Mouse (Mus musculus): ENCODE results near the gene Ap1m1.

The Ap1m1 gene

DNA sequence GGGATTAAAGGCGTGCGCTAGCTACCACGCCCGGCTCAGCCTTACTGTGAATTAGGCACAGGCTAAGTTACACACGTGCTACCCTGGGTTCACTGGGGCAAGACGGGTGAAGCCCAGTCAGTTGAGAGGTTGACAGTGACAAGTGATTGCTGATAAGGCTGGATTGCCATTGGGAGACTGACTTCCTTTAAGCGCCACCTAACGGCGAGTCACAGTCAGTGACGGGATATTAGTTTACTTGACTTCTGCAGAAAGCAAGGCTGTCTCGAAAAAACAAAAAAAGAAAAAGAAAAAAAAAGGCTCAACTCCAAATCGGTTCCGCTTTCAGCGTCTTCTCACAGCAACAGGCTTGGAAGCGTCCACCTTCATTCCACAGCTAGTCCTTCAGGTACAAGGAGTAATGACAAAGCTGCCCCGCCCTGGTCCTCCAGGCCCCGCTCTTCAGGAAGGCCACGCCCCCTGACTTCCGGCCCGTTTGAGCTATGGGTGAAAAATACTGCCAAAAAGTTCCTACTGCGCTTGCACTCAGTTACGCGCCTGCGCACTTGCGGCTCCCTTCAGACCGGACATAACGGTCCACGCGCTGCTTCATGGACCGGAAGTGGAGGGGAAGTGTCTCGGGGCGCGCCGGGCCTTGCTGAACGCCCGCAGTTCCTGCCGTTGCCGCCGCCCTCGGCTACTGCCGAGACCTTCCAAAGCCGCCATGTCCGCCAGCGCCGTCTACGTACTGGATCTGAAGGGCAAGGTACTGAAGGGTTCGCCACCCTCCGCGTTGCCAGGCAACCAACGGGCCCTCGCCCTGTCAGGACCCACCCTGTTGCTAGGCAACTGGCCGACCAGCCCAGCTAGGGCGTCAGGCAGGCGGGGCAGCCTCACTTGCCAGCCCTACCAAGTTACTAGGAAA is at the start of gene Ap1m1:
Gene Ap1m1 (plus strand): TSS at position 520 of the 904 bp plus-strand sequence.
- peak; percentile 99 for DNase-seq

DNA sequence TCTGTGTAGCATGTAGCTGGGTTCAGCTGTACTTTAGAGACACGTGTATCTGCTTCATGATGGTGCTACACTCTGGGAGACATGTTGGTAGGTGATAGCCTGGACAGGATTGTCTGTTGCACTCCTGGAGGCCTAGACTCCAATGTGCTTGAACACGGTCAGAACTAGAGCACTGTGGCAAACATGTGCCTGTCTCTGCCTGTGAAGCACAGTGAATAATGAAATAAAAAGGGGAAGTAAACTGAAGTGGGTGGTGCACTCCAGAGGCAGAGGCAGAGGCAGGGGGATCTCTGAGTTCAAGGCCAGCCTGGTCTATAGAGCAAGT is 49.6 kb upstream of the Ap1m1 start:
- no peak for DNase-seq

DNA sequence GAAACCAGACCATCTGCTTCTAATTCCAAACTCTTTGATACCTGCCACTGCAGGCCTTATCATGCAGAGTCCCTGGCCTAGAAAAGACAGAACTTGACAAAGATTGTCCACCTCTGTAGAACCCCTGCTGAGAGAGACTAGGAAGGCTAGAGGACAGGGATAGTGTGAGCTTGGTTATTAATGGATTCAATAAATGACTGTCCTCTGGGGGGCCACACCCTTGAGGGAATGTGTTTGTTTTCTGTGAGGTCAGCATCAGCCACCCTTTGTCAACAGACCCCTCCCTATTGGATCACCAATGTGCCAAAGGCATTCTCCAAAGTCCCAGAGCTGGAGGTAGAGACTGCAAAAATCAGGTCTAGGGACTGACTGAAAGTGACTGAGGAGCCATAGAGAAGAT is 47.8 kb upstream of the Ap1m1 start:
- no peak for DNase-seq

DNA sequence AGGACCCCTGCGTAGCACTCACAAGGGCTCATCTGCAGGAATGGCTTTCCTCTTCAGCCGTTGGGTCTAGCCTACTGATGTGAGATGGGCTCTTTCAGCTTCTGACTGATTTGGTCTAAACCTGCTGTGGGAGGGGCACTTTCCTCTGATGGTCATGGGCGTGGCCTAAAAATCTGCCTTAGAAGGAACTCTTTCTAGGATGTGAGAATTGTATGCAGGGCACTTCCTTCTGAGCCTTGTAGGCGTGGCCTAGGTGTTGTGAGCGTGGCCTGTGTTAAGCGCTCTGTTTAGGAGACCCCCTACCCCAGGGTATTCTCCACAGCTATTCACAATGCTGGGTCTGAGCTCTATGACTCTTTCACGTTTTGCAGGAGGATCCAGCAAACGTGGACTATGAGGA is 41.8 kb upstream of the Ap1m1 start:
- no peak for DNase-seq

DNA sequence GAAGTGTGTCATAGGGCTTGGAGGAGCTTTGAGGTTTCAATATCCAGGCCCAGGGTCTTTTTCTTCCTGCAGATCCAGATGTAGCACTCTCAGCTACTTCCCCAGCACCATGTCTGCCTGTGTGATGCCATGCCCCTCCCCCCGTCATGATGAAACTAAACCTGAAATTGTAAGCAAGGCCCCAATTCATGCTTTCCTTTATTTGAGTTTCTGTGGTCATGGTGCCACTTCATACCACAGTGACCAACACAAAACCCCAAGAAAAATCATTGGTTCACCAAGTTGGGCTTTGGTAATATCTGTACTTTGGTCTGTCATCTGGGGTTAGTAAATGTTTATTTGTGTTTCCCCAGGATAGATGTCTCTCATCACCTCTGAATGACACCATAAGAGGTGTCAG is 31.2 kb upstream of the Ap1m1 start:
- DNase-seq: no peak

DNA sequence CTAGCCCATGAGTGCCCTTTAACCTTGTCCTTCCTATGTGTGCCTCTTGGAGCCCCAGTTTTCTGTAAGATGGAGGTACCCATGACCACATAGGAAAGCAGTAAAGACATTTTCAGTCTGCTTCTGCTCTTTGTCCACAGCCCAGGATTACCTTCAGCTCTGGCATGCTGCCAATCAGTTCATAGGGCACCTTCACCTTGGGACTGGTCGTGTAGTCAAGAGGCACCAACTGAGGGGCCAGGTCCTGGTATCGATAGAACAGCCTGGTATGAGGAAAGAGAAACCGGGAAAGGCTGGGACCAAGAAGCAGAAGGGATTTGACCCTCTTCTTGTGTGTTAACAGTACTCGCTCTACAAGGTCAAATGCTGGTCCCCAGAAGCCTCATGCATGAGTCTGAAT is 29.6 kb upstream of the Ap1m1 start:
- DNase-seq: peak; percentile 27

DNA sequence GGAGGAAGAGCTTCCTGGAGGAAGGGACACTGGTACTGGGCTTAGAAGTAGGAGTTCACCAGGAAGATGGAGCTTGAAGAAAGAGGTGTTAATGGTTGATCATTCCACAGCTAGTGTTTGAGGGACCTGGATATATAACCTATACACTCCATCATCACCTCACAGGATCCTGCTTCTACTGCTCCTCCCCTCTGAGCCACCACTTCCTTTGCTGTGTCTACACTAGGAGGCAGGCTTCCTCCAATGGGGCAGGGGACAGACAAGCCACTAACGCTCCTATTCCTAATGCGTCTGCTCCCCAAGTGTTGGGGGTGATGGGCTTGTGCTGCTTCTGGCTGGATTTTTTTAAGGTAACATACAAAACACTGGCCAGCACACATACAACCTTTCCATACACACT is 29.1 kb upstream of the Ap1m1 start:
- DNase-seq: no peak

DNA sequence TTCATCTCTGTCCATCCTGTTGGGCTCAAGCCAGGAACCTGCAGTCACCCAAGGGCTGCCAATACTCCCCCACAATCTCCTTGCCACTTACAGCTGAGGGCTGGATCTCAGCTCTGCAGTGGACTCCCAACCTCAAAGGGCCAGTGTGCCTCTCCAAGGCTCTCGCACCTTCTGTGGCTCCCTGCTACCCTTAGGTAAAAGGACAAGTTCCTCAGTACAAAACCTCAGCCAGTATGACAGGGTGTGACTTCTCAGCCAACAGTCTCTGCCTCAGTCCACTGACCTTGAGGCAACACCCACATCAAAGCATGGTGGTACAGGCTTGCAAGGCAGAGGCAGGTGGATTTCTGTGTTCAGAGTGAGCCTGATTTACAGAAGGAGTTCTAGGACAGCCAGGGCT is 28.0 kb upstream of the Ap1m1 start:
- DNase-seq: no peak

DNA sequence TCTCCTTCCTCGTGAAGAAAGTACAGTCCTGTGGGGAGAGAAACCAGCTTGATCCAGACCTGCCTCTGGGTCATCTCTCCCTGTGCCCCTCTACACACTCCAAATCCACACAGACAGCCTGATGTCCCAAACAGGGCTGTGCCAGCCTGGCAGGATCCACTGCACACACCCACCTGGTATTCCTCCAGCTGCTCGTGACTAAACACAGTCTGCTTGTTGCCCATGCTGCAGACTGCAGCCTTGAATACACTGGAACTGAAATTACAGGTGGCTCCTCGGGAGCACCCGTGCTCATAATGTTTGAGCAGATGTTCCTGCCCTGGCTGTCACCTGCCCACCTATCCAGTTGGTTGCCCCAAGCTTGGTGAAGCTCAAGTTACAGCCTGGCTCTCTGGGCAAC is 27.1 kb upstream of the Ap1m1 start, which contains the start of gene Cib3:
Gene Cib3 (minus strand): TSS at position 87 of the 400 bp plus-strand sequence.
- no peak for DNase-seq

DNA sequence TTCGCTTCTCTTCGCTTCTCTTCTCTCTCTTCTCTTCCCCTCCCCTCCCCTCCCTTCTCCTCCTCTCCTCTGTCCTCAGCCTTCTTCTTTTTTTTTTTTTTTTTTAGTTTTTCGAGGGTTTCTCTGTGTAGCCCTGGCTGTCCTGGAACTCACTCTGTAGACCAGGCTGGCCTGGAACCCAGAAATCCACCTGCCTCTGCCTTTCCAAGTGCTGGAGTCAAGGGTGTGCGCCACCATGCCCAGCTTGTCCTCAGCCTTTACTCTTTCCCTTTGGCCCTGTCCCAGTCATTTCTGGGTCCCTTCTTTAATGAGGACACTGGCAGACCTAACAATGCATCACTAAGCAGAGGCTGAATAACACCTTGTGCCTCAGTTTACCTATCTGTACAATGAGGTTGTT is 26.3 kb upstream of the Ap1m1 start, which contains the start of gene Gm11034:
Gene Gm11034 (minus strand): TSS at position 101 of the 400 bp plus-strand sequence.
- DNase-seq: no peak

DNA sequence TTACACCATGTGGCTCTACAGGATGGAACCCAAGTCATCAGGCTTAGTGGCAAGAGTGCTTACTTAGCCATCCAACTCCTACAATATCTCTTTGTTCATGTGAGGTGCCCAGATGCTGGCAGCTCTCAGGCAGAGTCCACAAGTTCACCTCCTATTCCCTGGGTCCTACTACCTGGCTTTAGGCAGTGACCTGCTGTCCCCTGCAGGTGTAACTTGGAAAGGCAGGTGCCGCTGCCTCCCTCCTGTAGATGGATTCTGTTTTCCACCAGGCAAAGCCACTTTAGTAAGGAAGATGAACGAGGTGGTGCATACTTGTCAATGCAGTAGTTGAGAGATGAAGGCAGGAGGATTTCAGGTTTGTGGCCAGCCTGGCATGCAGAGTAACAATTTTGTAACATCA is 24.8 kb upstream of the Ap1m1 start:
- DNase-seq: peak; percentile 65

DNA sequence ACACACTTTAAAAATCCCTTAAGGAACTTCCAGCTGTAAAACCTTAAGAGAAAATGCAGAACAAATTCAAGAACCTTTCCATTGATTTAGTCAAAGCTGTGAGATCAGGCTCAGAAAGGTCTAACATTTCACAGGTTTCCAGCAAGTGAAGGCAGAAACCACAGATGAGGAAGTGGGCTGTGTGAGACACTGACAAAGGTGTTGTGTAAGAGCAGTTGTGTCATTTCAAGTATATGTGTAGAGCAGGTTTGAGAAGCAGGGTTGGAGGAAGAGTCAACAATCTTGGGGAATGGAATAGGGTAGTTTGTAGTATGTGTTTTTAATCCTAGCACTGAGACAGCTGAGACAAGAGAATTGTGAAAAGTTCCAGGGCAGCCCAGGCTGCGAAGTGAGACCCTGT is 23.9 kb upstream of the Ap1m1 start:
- no peak for DNase-seq

DNA sequence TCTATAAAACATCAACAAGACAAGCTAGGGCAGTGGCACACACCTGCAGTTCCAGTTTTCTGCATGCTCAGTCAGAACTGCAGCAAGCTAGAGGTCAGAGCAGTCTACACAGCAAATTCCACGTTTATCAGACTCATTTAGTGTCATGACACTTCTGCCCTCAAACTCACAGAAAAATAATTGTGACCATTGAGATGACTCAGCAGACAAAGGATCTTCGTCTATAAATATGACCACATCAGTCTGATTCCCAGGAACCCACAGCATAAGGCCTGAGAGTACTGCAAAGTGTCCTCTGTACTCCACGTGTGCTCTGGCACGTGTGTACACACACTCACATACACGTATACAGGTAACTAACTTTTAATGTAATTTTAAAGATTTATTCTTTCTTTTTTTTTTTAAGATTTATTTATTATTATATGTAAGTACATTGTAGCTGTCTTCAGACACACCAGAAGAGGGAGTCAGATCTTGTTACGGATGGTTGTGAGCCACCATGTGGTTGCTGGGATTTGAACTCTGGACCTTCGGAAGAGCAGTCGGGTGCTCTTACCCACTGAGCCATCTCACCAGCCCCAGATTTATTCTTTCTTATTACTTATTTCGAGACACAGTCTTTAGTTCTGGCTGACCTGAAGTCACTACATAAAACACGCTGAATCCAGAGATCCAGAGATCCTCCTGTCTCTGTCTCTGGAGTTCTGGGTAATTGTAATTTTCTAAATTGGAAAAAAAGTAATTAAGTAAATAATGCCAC is 20.9 kb upstream of the Ap1m1 start:
- DNase-seq: no peak

DNA sequence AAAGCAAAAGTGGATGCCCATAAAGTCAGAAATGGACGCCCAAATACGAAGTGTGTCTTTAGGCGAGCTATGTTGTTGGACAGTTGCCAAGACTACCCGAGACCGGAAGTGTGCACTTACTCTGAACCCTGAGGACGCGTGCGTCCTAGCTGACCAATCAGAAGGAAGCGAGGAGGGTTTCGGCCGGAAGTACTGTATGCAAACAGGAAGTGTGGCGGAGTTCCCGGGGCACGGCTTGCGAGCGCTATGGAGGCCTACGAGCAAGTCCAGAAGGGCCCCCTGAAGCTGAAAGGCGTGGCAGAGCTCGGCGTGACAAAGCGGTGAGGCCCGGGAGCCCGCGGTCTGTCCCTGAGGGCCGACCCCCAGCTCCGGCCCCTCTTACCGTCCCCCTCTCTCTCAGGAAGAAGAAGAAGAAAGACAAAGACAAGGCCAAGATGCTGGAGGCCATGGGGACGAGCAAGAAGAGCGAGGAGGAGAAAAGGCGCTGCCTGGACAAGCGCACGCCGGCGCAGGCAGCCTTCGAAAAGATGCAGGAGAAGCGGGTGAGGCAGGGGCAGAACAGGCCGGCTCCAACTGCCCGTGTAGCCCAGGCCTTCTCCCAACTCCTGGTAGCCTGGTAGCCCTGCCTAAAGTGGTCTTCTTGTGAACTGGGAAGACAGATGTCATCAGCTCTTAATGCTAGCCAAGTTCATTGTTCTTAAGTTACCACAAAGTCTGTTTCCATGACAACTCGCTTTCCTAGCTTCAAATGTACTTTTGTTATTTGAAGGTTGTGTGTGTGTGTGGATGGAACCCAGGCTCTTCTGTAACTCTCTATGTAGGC is 20.1 kb upstream of the Ap1m1 start, which contains the start of gene Fam32a:
Gene Fam32a (plus strand): TSS at position 190 of the 823 bp plus-strand sequence.
- DNase-seq: peak; percentile 95

DNA sequence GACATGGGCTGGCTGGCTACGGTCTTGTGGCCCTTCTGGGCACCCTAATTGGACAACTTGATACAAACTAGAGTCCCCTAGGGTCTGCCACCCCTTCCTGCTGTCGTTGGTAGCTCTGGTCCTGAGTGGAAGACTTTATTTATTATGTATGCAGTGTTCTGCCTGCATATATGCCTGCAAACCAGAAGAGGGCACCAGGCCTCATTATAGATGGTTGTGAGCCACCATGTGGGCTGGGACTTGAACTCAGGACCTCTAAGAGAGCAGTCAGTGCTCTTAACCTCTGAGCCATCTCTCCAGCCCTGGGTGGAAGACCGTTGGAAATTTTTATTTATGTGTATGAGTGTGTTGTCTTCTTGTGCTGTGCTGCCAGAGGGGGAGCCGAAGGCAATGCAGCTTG is 19.1 kb upstream of the Ap1m1 start:
- no peak for DNase-seq

DNA sequence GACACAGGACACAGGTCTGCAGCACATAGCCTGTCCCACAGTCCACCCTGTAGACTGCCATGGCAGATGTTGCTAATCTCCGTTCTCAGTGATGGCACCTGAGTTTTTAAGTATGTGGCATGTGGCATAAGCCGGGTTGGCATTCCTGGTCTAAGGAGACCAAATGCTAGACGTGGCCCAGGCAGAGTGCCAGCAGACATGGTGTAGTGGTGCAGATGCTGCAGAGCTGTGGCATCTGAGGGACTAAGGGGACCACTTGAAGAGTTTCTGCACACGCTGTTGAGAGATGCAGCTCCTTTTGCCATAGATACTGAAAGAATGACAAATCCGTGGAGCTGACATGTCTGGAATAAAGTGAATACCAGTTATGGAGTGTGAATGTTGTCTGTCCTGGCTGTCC is 17.2 kb upstream of the Ap1m1 start:
- no peak for DNase-seq

DNA sequence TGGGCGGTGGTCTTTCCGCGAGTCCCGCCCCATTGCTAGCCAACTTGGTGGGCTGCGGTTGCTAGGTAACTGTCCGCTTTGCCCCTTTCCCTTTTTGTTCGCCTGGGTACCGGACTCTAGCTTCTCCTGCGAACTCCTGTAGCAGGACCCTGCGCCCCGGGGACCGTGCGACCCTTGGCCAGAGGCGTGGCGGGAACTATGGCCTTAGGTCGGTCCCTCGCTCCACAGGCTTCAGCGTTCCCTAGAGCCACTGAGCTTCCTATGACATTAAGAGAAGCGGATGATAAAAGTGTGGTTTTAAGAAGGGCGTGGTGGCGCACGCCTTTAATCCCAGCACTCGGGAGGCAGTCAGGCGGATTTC is 565 bp downstream of the Ap1m1 start:
- no peak for DNase-seq

DNA sequence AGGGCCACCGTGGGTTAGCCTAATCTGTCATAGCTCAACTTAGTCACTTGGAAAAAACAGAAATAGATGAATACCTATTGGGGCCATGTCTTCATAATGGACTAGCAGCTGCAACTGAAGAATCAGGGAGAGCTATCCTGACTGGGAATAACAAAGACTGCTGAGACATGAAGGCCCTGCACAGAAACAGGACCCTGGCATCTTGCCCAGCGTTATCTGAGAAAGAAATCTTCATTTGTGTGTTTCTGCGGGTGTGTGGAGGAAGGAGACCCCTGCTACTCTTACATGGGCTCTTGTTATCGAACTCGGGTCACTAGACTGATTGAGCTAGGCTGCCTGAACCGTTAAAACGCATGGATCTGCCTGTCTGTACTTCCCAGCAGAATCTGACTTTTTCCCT is 1.1 kb downstream of the Ap1m1 start:
- DNase-seq: peak; percentile 40

DNA sequence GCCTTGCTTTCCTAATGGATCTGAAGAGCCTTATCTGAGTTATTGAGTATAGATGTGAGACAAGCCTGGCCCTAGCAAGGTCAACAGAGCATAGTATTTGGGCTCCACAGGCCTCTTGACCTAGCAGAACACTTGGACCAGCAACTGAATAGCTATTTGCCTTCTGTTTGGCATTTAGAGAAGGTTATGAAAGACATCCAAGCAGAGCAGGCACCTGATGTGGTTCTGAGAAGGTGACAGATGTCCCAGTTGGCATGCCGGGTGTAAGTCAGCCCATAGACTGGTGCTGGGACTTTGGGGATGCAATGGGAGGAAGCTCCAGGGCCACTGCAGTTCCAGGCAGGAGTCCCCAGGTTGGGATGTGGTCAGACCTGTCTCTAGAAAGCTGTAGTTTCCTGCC is 2.4 kb downstream of the Ap1m1 start:
- DNase-seq: no peak

DNA sequence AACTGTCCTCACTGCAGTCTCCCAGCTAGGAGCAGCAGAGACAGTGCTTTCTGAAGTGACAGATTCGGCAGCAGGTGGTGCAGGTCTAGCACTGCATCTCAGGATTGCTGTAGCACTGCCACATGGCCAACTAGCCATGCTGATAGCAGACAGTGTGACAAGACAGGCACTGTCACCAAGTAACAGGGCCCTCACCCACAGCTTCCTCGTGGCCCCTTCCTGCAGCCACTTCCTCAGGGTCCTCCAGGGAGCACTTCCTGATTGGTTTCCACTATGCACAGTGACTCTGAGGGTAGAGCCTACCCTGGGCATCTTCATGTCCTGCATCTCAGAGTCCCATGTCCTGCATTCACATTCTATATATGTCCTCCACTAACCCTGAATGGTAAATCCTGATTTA is 4.8 kb downstream of the Ap1m1 start:
- no peak for DNase-seq

DNA sequence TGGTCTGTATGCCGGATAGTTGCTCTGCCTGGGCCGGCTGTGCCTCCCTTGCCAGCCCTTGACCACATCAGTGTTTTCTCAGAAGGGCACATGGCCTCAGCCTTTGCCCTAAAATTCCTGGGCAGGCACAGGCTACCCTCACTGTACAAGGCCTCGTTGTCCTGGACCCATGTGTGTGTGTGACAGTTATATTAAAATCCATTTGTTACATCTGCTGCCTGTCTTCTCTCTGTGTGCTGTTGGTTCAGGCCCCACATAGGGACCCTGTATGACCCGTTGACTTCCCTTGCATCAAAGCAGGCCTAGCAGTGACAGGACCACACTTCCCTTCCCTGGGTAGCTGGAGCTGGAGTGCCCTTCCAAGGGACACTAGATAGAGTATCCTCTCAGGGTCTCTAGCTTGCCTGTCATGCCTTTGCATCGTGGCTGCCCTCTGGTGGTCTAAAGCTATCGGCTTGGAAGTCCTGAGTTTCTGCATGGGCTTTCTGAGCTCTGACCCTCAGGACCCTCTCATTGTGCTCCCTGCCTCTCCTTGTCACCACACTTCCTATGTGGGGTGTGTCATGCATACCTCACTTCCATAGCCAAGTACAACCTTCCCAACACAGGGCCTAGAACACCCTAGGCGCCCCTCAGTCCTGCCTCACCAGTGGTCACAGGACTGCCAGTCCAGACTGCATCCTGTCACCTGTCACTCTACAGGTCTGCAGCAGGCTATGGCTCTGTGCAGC is 17.5 kb downstream of the Ap1m1 start:
- DNase-seq: peak; percentile 77

DNA sequence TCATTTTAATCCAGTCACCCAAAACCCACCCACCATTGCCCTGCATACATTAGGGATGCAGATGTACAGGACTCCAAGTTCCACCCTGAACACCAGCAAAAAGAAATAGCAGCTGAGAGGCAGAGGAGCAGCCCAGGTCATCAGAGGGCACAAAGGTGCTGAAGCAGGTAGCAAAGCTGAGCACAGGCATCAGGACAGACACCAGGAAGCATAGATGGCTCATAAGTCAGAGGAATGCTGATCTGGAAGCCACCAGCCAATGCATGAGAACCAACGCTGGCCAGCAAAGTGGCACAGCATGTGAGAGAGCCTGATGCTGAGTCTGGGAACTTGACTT is 18.1 kb downstream of the Ap1m1 start:
- no peak for DNase-seq

DNA sequence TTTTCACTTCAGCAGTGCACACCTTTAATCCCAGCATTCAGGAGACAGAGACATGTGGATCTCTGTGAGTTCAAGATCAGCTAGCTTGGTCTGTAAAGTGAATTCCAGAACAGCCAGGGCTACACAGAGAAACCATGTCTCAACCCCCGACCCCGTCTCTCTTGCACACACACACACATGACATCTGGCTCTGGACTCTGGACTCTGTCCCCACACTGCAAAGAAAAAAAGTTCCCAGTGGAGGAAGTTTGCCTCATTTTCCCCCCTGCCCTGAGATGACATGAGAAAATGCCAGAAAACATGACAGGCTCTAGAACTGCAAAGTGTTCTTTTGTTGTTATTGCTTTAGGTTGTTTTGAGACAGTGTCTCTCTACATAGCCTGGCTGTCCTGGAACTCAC is 20.0 kb downstream of the Ap1m1 start:
- DNase-seq: no peak
